Mouse (Mus musculus): ENCODE data around the gene Rln1. TPM values are rescaled to one million over a fixed set of nuclear protein-coding genes. Genes with fewer than 3 reads are reported as not detected.

The Rln1 gene
- total RNA-seq (2021): not detected
- long read RNA-seq, experiment 1: 0 reads
- long read RNA-seq, experiment 2: 0 reads

GRCm38 (mm10) chr19:29334068-29334745, at the start of gene Rln1:
Gene Rln1, minus strand, starts transcription at chr19:29334670.
- DNase-seq: peak; percentile 20
- H3K4me3 ChIP-seq: peak within 1 kb of the TSS; percentile 66
- H3K27ac ChIP-seq: no peak within 1 kb of the TSS
- no peak for TF ChIP-seq CTCF (IDR thresholded peaks at IDR 0.05)
- intact Hi-C loops (cut with DNase I): no loop called here

- intact Hi-C loops (cut with DNase I): no loop called here
- Histone ChIP-seq H3K27ac (no peak overlapping the region), H3K4me3 (no peak overlapping the region)
- DNase-seq: no peak
- TF ChIP-seq CTCF (IDR thresholded peaks at IDR 0.05): no peak
Observed at GRCm38 (mm10) chr19:29383368-29383767, 48.9 kb upstream of the Rln1 start.

- H3K27ac ChIP-seq: no peak overlapping the region
- H3K4me3 ChIP-seq: no peak overlapping the region
- no peak for DNase-seq
- TF ChIP-seq CTCF (IDR thresholded peaks at IDR 0.05): no peak
- intact Hi-C loops (cut with DNase I): no loop called here
Observed at GRCm38 (mm10) chr19:29379839-29380603, 45.6 kb upstream of the Rln1 start.

- H3K27ac ChIP-seq: no peak overlapping the region
- TF ChIP-seq CTCF (IDR thresholded peaks at IDR 0.05): no peak
Observed at GRCm38 (mm10) chr19:29376382-29376781, 41.9 kb upstream of the Rln1 start.

GRCm38 (mm10) chr19:29374947-29375346, 40.5 kb upstream of the Rln1 start:
- intact Hi-C loops (cut with DNase I): no loop called here

More at GRCm38 (mm10) chr19:29376382-29376781, 41.9 kb upstream of the Rln1 start:
- intact Hi-C loops (cut with DNase I): no loop called here
- H3K4me3 ChIP-seq: no peak overlapping the region
- no peak for DNase-seq

GRCm38 (mm10) chr19:29373438-29373837, 39.0 kb upstream of the Rln1 start:
- DNase-seq: no peak
- Histone ChIP-seq H3K4me3 (peak overlapping the region; percentile 37), H3K27ac (peak overlapping the region; percentile 28; the same call in 1 of the 2 replicates)
- intact Hi-C loops (cut with DNase I): no loop called here
- TF ChIP-seq CTCF (IDR thresholded peaks at IDR 0.05): no peak

More at GRCm38 (mm10) chr19:29374947-29375346, 40.5 kb upstream of the Rln1 start:
- no peak for DNase-seq
- no peak overlapping the region for H3K4me3 ChIP-seq
- no peak for TF ChIP-seq CTCF (IDR thresholded peaks at IDR 0.05)
- H3K27ac ChIP-seq: no peak overlapping the region

GRCm38 (mm10) chr19:29372621-29373020, 38.2 kb upstream of the Rln1 start:
- Histone ChIP-seq H3K4me3 (peak overlapping the region; percentile 70), H3K27ac (peak overlapping the region; percentile 78)
- DNase-seq: no peak
- intact Hi-C loops (cut with DNase I): no loop called here
- no peak for TF ChIP-seq CTCF (IDR thresholded peaks at IDR 0.05)

GRCm38 (mm10) chr19:29372138-29372537, 37.7 kb upstream of the Rln1 start:
- DNase-seq: peak; percentile 44
- TF ChIP-seq CTCF (IDR thresholded peaks at IDR 0.05): no peak
- peak overlapping the region; percentile 70 for H3K4me3 ChIP-seq
- H3K27ac ChIP-seq: peak overlapping the region; percentile 78
- intact Hi-C loops (cut with DNase I): no loop called here

GRCm38 (mm10) chr19:29371284-29372081, 37.0 kb upstream of the Rln1 start:
- Histone ChIP-seq H3K4me3 (peak overlapping the region; percentile 70), H3K27ac (peak overlapping the region; percentile 78)
- no peak for DNase-seq
- intact Hi-C loops (cut with DNase I): no loop called here
- TF ChIP-seq CTCF (IDR thresholded peaks at IDR 0.05): no peak

- intact Hi-C loops (cut with DNase I): no loop called here
Observed at GRCm38 (mm10) chr19:29370545-29371283, 36.2 kb upstream of the Rln1 start.

GRCm38 (mm10) chr19:29370112-29370511, 35.6 kb upstream of the Rln1 start:
- intact Hi-C loops (cut with DNase I): no loop called here
- peak; percentile 28 for DNase-seq
- Histone ChIP-seq H3K27ac (peak overlapping the region; percentile 40; the same call in 1 of the 2 replicates), H3K4me3 (no peak overlapping the region)
- no peak for TF ChIP-seq CTCF (IDR thresholded peaks at IDR 0.05)

More at GRCm38 (mm10) chr19:29370545-29371283, 36.2 kb upstream of the Rln1 start:
- no peak for DNase-seq
- TF ChIP-seq CTCF (IDR thresholded peaks at IDR 0.05): no peak
- H3K4me3 ChIP-seq: no peak overlapping the region; the same call in 1 of the 2 replicates
- peak overlapping the region; percentile 78 for H3K27ac ChIP-seq
